Mouse (Mus musculus) mouse embryonic stem cell (cell line): ENCODE measurements around the gene Ctc1.

Source experiments
- in situ Hi-C, 2 experiments: fragments of 300-500 bp; cut with MboI; formaldehyde crosslinking; loops; 1 replicate in 1 of 2; 3 replicates in 1 of 2; pipeline ENCODE4 v1.14.3; 2019 to 2020; ENCODE audit warnings: low sequenced_read_pairs in 2 of 2, low pct_unique_long_range_greater_than_20kb in 1 of 2, mixed read lengths in 1 of 2; ENCODE audit not compliant: unreplicated experiment in 1 of 2

Gene Ctc1

GRCm38 (mm10) chr11:69015644-69016441 lies at the start of gene Ctc1:
Ctc1 (plus strand) TSS chr11:69015911.
- in situ Hi-C loops: no loop called here

DNA sequence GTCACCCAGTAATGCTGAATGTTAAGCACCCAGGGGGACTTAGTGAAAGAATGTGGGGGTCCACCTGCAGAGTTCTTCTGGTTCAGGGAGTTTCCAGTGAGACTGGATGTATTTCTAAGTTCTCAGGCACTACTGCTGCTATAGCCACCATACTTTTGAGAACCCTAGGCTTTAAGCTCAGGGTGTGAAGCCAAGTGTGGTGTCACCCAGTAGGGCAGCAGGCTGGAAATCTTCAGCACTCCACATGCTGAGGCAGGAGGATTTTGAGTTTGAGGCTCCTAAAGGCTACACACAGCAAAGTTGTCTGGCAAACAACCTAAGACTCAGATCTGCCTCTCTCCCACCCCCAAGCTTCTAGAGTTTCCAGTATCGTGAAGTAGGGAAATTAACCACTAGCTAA lies 49.2 kb upstream of the Ctc1 start:
- in situ Hi-C loops: no loop called here

- in situ Hi-C loops: no loop called here
These were observed 48.1 kb upstream of the Ctc1 start, which contains the start of gene Slc25a35 for GRCm38 (mm10) chr11:68967337-68968282. Slc25a35 (plus strand) TSS chr11:68968131.

GRCm38 (mm10) chr11:68968752-68969151 lies 47.0 kb upstream of the Ctc1 start:
- in situ Hi-C loops: no loop called here

DNA sequence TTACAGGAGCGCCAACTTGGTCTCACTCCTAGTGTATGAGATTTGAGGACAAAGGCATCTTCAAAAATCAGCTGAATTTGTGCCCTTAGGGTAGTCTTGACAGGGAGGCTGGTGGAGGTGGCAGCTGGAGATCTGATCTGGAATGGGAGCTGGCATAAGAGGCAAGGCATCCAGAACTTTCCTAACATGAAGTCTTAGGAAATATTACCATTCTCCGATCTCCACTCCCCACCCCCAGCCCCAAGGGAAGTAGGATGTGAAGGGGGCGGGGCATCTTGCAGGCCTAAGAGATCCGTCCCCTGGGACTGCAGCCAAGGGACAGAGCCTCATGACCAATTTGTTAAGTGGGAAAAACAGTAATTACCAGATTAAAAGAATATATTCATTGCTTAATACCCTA lies 45.5 kb upstream of the Ctc1 start:
- in situ Hi-C loops: loop anchor here in 1 of 2 experiments (5.0 kb wide), 1 partner anchor 68 kb away; the partner anchor contains the start of gene Rpl26

GRCm38 (mm10) chr11:68973250-68974058 lies 42.3 kb upstream of the Ctc1 start:
- in situ Hi-C loops: loop anchor here in 1 of 2 experiments (5.0 kb wide), 1 partner anchor 71 kb away; the partner anchor contains the start of gene Rpl26

GRCm38 (mm10) chr11:68974059-68974450 lies 41.7 kb upstream of the Ctc1 start:
- in situ Hi-C loops: loop anchor here in 1 of 2 experiments (5.0 kb wide), 1 partner anchor 72 kb away; the partner anchor contains the start of gene Rpl26

DNA sequence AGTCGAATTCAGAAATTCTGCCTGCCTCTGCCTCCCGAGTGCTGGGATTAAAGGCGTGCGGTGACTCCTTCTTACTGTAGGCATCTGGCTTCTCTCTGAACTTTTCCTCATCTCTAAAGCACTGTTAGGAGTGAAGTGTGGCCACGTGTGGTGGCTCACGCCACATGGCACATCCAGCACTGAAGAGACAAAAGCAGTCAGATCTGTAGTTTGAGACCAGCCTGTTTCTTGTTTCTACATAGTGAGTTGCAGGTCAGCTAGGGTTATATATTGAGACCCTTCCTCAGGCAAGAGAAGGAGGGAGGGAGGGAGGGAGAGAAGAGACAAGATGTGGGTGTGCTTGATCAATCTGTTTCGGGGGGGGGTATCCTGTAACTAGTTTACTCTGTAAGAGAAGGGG lies 40.6 kb upstream of the Ctc1 start, which contains the start of gene Rangrf:
Rangrf (minus strand) TSS at position 101 of the 400 bp plus-strand sequence.
- in situ Hi-C loops: no loop called here

DNA sequence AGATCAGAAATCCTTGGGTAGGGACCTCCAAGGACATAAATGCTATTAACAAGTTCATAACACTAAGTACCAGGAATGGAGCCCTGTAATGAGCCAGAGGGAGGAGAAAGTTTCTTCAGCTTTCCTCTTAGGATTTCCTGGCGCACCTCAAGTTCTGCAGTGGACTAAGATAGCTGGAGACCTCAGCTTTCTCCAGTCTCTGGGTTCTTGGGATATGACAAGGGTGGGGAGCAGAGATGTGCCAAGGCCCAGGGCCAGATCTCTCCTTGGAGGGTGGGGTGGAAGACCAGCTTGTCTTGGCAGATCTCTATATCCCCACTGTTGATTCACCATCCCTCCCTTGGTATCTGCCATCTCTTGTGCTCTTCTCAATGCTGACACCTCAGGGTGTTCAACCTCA lies 40.1 kb upstream of the Ctc1 start:
- in situ Hi-C loops: no loop called here

- in situ Hi-C loops: no loop called here
These were observed 36.4 kb upstream of the Ctc1 start for GRCm38 (mm10) chr11:68979320-68979733.

DNA sequence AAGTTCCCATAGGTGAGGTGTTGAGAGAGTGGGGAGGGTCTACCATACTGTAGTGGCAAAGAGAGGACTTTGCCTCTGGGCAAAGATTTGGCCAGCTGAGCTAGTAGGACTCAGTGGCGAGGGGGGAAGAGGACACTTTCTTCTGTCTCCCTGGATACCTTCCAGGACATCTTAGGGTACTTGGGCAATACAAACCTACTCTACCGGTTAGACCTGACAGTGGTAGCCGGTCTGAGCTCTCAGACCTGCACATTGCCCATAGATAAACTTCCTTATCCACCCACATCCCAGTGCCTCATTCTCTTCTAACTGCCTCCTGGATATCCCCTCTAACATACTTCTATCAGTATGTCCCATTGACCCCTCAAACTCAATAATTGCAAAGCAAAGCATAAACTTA lies 34.8 kb upstream of the Ctc1 start:
- in situ Hi-C loops: no loop called here

DNA sequence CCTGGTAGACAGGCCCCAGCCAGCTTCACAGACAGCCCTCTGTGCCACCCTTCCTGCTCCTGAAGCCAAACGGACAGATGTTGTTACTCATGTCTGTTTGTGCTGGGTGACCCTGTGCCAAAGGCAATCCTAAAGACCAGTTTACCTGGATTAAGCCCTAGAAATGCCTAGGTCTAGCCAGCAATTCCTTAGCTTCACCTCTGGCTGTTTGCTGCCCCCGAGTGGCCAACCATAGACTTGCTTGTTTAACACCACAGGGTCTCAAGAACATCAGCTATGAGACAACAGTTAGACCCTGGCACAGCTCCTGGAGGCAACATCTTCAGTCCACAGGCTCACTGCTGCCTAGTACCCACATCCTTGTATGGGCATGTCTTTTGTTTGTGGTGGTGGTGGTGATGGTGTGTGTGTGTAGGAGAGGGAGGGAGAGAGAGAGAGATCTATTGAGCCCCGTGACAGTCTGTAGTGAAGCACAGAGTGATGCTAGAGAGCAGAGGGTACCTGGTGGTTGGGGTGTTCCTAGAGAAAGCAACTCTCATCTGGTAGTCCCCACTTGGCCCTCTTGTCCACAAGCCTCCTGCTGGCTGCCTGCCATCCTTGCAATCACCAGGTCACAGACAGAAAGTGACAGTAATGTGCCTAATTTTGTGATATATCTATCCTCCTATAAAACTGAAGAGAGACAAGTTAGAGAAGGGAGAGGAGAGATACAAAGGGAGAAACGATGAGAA lies 32.9 kb upstream of the Ctc1 start:
- in situ Hi-C loops: no loop called here

DNA sequence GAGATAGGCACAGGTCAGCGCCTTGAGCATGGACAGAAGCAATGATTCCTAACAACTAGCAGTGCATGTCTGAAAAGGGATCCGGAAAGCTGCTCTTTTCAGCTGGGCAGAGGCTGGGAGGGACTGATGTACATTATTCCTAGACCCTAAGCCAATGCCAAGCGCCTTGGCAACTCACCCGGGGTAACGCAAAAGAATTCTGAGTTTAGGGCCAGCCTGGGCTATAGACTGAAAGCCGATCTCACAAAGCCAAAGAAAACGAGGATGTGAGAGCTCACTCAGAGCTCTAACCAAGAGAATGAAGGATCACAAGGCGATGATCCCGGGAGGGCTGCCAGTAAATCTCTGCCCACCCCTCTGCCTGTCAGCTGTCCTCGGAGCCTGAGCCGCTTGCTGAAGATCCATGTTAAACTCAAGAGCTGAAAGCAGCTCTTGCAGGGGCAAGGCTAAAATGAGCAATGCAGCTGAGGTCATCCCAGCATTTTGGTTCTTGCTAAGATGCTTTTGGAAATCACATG lies 28.3 kb upstream of the Ctc1 start:
- in situ Hi-C loops: loop anchor here in 1 of 2 experiments (5.0 kb wide), 1 partner anchor 80 kb away; no protein-coding TSS in a partner anchor

GRCm38 (mm10) chr11:68988341-68988740 lies 27.4 kb upstream of the Ctc1 start:
- in situ Hi-C loops: loop anchor here in 1 of 2 experiments (5.0 kb wide), 1 partner anchor 81 kb away; no protein-coding TSS in a partner anchor

GRCm38 (mm10) chr11:68993122-68993521 lies 22.6 kb upstream of the Ctc1 start:
- in situ Hi-C loops: no loop called here

GRCm38 (mm10) chr11:68994377-68994776 lies 21.3 kb upstream of the Ctc1 start:
- in situ Hi-C loops: no loop called here

- in situ Hi-C loops: no loop called here
These were observed 18.6 kb upstream of the Ctc1 start for GRCm38 (mm10) chr11:68997080-68997479.
